Mouse (Mus musculus) thymus, adult 2 months (tissue): Measurements from ENCODE around the gene Gm49395.

Experiments
- CTCF ChIP-seq: fragments of 200-500 bp; IDR thresholded peaks from 2 replicates; pipeline ENCODE4 v1.5.1; 2012; ENCODE audit warnings: mild to moderate bottlenecking, control low read depth, low read length, moderate library complexity, borderline replicate concordance; ENCODE audit not compliant: control insufficient read depth, poor library complexity, insufficient read depth; ENCODE audit errors: extremely low read depth
- POLR2A ChIP-seq: fragments of 200-500 bp; IDR thresholded peaks from 2 replicates; pipeline ENCODE4 v1.6.1; 2012; ENCODE audit warnings: mild to moderate bottlenecking, low read length, control low read depth, moderate library complexity; ENCODE audit not compliant: control insufficient read depth, poor library complexity, insufficient read depth; ENCODE audit errors: extremely low read depth

- TF ChIP-seq POLR2A = no peak
- no peak for TF ChIP-seq CTCF
Observed at GRCm38 (mm10) chr13:115127826-115128225, 26.1 kb upstream of the Gm49395 start.
